Mouse (Mus musculus) neural tube, embryonic 15.5 days (tissue): ENCODE measurements at regions not wholly inside any gene's neighbourhood (a gene's known extent, or its start where the extent isn't known, plus 50 kb on each side); places are given as distances from the start of the nearest gene placed in this dataset.

Experiments used
- ATAC-seq: fragments of 200-750 bp; cut with Nextera tagmentation; 2 replicates; pipeline ENCODE4 v1.8.0; 2017; ENCODE audit warnings: mild to moderate bottlenecking, moderate TSS enrichment, moderate library complexity; ENCODE audit not compliant: low FRiP score
- H3K27ac ChIP-seq: fragments of 300-500 bp; sonication (generic); replicated peaks from 2 replicates; pipeline ENCODE4 v1.5.1; 2015; ENCODE audit warnings: mild to moderate bottlenecking, inconsistent platforms
- H3K27me3 ChIP-seq: fragments of 300-500 bp; sonication (generic); replicated peaks from 2 replicates; pipeline ENCODE4 v1.6.1; 2015; ENCODE audit warnings: inconsistent platforms
- H3K36me3 ChIP-seq: fragments of 300-500 bp; sonication (generic); 2 replicates; pipeline ENCODE4 v1.6.1; 2015; ENCODE audit warnings: inconsistent platforms
- H3K4me1 ChIP-seq: fragments of 300-500 bp; sonication (generic); 2 replicates; pipeline ENCODE4 v1.6.1; 2015; ENCODE audit warnings: inconsistent platforms
- H3K4me2 ChIP-seq: fragments of 300-500 bp; sonication (generic); 2 replicates; pipeline ENCODE4 v1.6.1; 2015; ENCODE audit warnings: inconsistent platforms, mild to moderate bottlenecking, moderate library complexity
- H3K4me3 ChIP-seq: fragments of 300-500 bp; sonication (generic); replicated peaks from 2 replicates; pipeline ENCODE4 v1.5.1; 2015; ENCODE audit warnings: mild to moderate bottlenecking, inconsistent platforms
- H3K9ac ChIP-seq: fragments of 300-500 bp; sonication (generic); replicated peaks from 2 replicates; pipeline ENCODE4 v1.6.1; 2015; ENCODE audit warnings: mild to moderate bottlenecking, inconsistent platforms
- H3K9me3 ChIP-seq: fragments of 300-500 bp; sonication (generic); replicated peaks from 2 replicates; pipeline ENCODE4 v1.6.1; 2016; ENCODE audit warnings: inconsistent platforms
- WGBS: fragments of 180-500 bp; shearing (Covaris S2); methylation state at CpG from one replicate; pipeline ENCODE4 v1.1.7; 2015; ENCODE audit warnings: mixed read lengths; 5-methylcytosine and 5-hydroxymethylcytosine counted together

- WGBS: 49% methylated on average over 3 of the region's 3 CpGs
- no peaks in the 10 kb centered on the region for H3K9me3 ChIP-seq
- H3K4me1 ChIP-seq: no peaks in the 10 kb centered on the region
- no peak overlapping the region for H3K4me2 ChIP-seq
- H3K27me3 ChIP-seq: no peaks in the 10 kb centered on the region
- no peak overlapping the region for H3K9ac ChIP-seq
- no peak overlapping the region for H3K4me3 ChIP-seq
- H3K36me3 ChIP-seq: no peaks in the 10 kb centered on the region
- H3K27ac ChIP-seq: no peak overlapping the region
- ATAC-seq: no peak
Measured at GRCm38 (mm10) chr12:21519058-21519457, 101.6 kb upstream of the Ywhaq start.

DNA sequence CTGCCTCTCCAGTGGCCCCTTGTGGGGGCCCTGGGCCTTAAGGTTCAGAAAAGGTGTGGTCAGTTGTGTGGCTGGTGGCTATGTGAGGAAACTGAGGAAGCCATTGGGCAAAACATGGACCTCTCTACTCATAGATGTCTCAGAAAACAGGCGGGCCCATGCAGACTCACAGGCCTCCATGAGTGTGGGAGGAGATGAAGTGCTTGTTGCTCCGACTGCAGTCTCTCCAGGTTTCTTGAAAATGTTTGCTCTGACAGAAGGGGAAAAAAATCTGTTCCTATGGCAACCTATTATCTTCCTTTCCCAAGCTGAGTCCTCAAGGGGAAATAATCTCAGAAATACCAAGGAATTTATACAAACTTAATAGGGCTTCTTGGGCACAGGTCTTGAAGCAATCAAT is 95.3 kb upstream of the Ywhaq start:
- H3K4me2 ChIP-seq: no peak overlapping the region
- no peak for ATAC-seq
- no peak overlapping the region for H3K4me3 ChIP-seq
- no peaks in the 10 kb centered on the region for H3K36me3 ChIP-seq
- peaks cover 8% of the 10 kb centered on the region; the same call in 1 of the 2 replicates for H3K4me1 ChIP-seq
- 66% methylated on average over 2 of the region's 2 CpGs for WGBS
- no peak overlapping the region for H3K9ac ChIP-seq
- H3K9me3 ChIP-seq: no peaks in the 10 kb centered on the region
- no peak overlapping the region for H3K27ac ChIP-seq
- no peaks in the 10 kb centered on the region for H3K27me3 ChIP-seq

- no peak overlapping the region for H3K9ac ChIP-seq
- peak; percentile 78 for ATAC-seq
- peak overlapping the region; percentile 23; the same call in 1 of the 2 replicates for H3K27ac ChIP-seq
- H3K4me1 ChIP-seq: peaks cover 8% of the 10 kb centered on the region; the same call in 1 of the 2 replicates
- H3K4me3 ChIP-seq: no peak overlapping the region
- no peaks in the 10 kb centered on the region for H3K27me3 ChIP-seq
- no peak overlapping the region for H3K4me2 ChIP-seq
- no peaks in the 10 kb centered on the region for H3K36me3 ChIP-seq
- 71% methylated on average over 8 of the region's 8 CpGs for WGBS
- no peaks in the 10 kb centered on the region for H3K9me3 ChIP-seq
Measured at GRCm38 (mm10) chr12:21511043-21511665, 93.7 kb upstream of the Ywhaq start.

GRCm38 (mm10) chr12:21507080-21507479 is 89.6 kb upstream of the Ywhaq start:
- Histone ChIP-seq H3K27ac (no peak overlapping the region), H3K4me1 (peaks cover 13% of the 10 kb centered on the region), H3K4me2 (no peak overlapping the region), H3K9me3 (no peaks in the 10 kb centered on the region), H3K9ac (no peak overlapping the region), H3K4me3 (no peak overlapping the region), H3K27me3 (no peaks in the 10 kb centered on the region), H3K36me3 (no peaks in the 10 kb centered on the region)
- 81% methylated on average over 1 of the region's 1 CpGs for WGBS
- no peak for ATAC-seq

GRCm38 (mm10) chr12:21505731-21506368 is 88.4 kb upstream of the Ywhaq start:
- peak; percentile 64; the same call in 1 of the 2 replicates for ATAC-seq
- WGBS: 42% methylated on average over 6 of the region's 6 CpGs
- no peak overlapping the region for H3K4me2 ChIP-seq
- no peaks in the 10 kb centered on the region for H3K36me3 ChIP-seq
- no peaks in the 10 kb centered on the region for H3K9me3 ChIP-seq
- H3K4me3 ChIP-seq: no peak overlapping the region
- no peak overlapping the region for H3K9ac ChIP-seq
- H3K4me1 ChIP-seq: peaks cover 8% of the 10 kb centered on the region
- H3K27me3 ChIP-seq: no peaks in the 10 kb centered on the region
- H3K27ac ChIP-seq: peak overlapping the region; percentile 45

- no peaks in the 10 kb centered on the region for H3K36me3 ChIP-seq
- H3K4me3 ChIP-seq: no peak overlapping the region
- 47% methylated on average over 4 of the region's 4 CpGs for WGBS
- peaks cover 5% of the 10 kb centered on the region; the same call in 1 of the 2 replicates for H3K4me1 ChIP-seq
- no peaks in the 10 kb centered on the region for H3K27me3 ChIP-seq
- no peak overlapping the region for H3K4me2 ChIP-seq
- ATAC-seq: no peak
- no peak overlapping the region for H3K27ac ChIP-seq
- no peak overlapping the region for H3K9ac ChIP-seq
- H3K9me3 ChIP-seq: no peaks in the 10 kb centered on the region
Measured at GRCm38 (mm10) chr12:21503250-21503649, 85.8 kb upstream of the Ywhaq start.

GRCm38 (mm10) chr12:21496974-21497373 is 79.5 kb upstream of the Ywhaq start:
- H3K4me1 ChIP-seq: no peaks in the 10 kb centered on the region
- H3K36me3 ChIP-seq: no peaks in the 10 kb centered on the region
- no peak overlapping the region for H3K4me2 ChIP-seq
- WGBS: 74% methylated on average over 5 of the region's 5 CpGs
- no peak overlapping the region for H3K4me3 ChIP-seq
- no peaks in the 10 kb centered on the region for H3K27me3 ChIP-seq
- no peak overlapping the region for H3K9ac ChIP-seq
- H3K27ac ChIP-seq: no peak overlapping the region
- no peak for ATAC-seq
- no peaks in the 10 kb centered on the region for H3K9me3 ChIP-seq

DNA sequence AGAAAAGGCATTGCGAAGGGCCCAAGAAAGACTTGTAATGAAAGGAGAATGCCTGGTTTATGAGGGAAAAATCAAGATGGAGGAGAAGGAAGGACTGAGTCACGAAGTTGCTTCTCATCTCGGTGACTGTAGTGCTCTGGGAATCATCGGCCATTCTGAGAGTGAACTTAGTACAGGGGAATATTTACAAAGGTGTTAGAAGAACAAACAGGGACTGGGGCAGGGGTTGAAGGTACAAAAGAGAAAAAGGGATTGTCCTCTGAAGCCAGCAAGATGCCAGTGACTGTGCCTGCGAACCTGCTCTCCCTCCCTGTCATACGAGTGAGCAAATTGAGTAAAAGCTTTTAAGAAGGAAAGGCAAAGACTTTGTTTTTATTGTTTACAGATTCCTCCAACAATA is 78.1 kb upstream of the Ywhaq start:
- Histone ChIP-seq H3K4me2 (no peak overlapping the region), H3K4me3 (no peak overlapping the region), H3K4me1 (no peaks in the 10 kb centered on the region), H3K27ac (no peak overlapping the region), H3K36me3 (no peaks in the 10 kb centered on the region), H3K27me3 (no peaks in the 10 kb centered on the region), H3K9ac (no peak overlapping the region), H3K9me3 (no peaks in the 10 kb centered on the region)
- ATAC-seq: no peak
- WGBS: 91% methylated on average over 6 of the region's 6 CpGs

DNA sequence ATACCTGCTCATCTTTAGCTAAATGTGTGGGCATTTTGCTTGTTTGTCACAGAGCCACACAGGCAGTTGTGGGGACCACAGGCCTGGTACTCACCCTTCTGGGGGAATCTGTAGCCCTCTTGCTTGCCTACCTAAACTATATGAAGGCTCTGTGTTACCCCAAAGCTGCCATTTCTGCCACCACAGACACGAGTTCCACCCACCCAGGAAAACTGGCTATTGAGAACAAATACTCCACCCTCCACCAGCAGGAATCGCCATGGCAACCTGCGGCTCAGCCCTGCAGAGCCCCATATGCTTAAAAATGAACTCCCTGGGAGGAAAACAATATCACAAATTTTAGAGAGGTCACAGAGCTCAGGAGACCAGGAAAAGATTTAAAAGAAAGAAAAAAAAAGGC is 76.0 kb upstream of the Ywhaq start:
- H3K4me1 ChIP-seq: no peaks in the 10 kb centered on the region
- H3K36me3 ChIP-seq: no peaks in the 10 kb centered on the region
- no peak overlapping the region for H3K4me2 ChIP-seq
- 45% methylated on average over 3 of the region's 3 CpGs for WGBS
- H3K9ac ChIP-seq: no peak overlapping the region
- H3K27me3 ChIP-seq: no peaks in the 10 kb centered on the region
- no peak overlapping the region for H3K27ac ChIP-seq
- peak; percentile 41; the same call in 1 of the 2 replicates for ATAC-seq
- no peak overlapping the region for H3K4me3 ChIP-seq
- no peaks in the 10 kb centered on the region for H3K9me3 ChIP-seq

DNA sequence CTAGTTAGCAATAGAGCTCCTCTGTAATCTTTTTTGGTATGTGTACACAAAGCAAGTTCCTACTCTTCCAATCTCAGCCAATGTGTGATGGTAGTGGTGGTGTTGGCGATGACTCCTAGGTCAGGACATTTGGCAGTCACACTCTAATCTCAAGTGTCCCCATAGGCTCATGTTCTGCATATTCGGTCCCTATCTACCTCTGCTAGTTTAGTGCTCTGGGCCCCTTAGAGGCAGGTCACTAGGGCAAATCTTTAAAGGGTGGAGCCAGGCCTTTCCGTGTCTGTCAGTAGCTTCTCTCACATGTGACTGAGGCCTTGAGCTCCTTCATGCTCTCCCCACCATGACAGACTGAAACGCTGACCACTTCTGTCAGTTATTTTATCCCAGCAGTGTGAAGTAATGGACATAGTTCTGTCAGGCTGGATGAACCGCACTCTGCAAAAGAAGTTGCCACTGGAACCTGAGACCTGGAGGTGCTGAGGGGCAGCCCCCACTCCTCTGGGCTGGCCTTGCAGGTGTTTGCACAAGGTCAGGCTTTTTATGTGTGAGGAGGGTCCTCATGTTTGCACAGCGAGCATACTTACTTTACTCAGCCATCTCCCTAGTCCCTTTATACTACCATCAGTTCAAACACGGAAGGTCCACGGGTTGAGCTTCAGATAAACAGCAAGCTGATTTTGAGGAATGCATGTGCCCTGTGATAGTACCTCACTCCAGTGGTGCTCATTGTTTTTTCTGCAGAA is 75.3 kb upstream of the Ywhaq start:
- H3K27ac ChIP-seq: no peak overlapping the region
- 81% methylated on average over 8 of the region's 8 CpGs for WGBS
- no peaks in the 10 kb centered on the region for H3K9me3 ChIP-seq
- no peaks in the 10 kb centered on the region for H3K36me3 ChIP-seq
- no peaks in the 10 kb centered on the region for H3K4me1 ChIP-seq
- H3K4me2 ChIP-seq: no peak overlapping the region
- no peak overlapping the region for H3K9ac ChIP-seq
- ATAC-seq: no peak; the same call in 1 of the 2 replicates
- no peaks in the 10 kb centered on the region for H3K27me3 ChIP-seq
- H3K4me3 ChIP-seq: no peak overlapping the region

- Histone ChIP-seq H3K4me3 (no peak overlapping the region), H3K36me3 (no peaks in the 10 kb centered on the region), H3K27ac (no peak overlapping the region), H3K4me1 (no peaks in the 10 kb centered on the region), H3K4me2 (no peak overlapping the region), H3K9me3 (no peaks in the 10 kb centered on the region), H3K9ac (no peak overlapping the region), H3K27me3 (no peaks in the 10 kb centered on the region)
- no peak for ATAC-seq
- WGBS: 86% methylated on average over 2 of the region's 2 CpGs
Measured at GRCm38 (mm10) chr12:21481644-21482043, 64.2 kb upstream of the Ywhaq start.

DNA sequence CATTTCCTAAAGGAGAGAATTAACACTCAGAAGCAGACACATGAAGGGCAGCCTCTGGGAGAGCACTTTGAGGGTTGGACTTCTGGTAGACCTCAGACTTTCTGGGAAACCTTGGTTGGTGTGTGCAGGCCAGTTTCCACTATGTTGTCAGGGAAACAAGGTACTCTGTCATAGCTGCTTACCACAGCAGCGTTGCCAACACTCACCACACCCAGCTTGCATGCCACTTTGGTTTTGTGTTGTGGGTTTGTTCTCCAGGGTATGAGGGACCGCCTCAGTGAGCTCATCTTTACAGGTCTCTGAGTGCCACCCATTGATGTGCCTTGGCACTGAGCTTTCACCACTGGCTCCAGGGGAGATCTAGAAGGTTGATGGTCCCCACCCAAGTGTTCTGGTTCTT is 62.8 kb upstream of the Ywhaq start:
- 80% methylated on average over 2 of the region's 2 CpGs for WGBS
- H3K36me3 ChIP-seq: no peaks in the 10 kb centered on the region

More for the DNA sequence above, 62.8 kb upstream of the Ywhaq start:
- no peak for ATAC-seq
- no peak overlapping the region for H3K4me3 ChIP-seq
- H3K4me2 ChIP-seq: no peak overlapping the region
- H3K27ac ChIP-seq: no peak overlapping the region
- no peaks in the 10 kb centered on the region for H3K27me3 ChIP-seq
- H3K4me1 ChIP-seq: no peaks in the 10 kb centered on the region
- H3K9ac ChIP-seq: no peak overlapping the region
- H3K9me3 ChIP-seq: no peaks in the 10 kb centered on the region
